Mouse (Mus musculus): ENCODE measurements around the gene Cdc20b.

Cdc20b gene

DNA sequence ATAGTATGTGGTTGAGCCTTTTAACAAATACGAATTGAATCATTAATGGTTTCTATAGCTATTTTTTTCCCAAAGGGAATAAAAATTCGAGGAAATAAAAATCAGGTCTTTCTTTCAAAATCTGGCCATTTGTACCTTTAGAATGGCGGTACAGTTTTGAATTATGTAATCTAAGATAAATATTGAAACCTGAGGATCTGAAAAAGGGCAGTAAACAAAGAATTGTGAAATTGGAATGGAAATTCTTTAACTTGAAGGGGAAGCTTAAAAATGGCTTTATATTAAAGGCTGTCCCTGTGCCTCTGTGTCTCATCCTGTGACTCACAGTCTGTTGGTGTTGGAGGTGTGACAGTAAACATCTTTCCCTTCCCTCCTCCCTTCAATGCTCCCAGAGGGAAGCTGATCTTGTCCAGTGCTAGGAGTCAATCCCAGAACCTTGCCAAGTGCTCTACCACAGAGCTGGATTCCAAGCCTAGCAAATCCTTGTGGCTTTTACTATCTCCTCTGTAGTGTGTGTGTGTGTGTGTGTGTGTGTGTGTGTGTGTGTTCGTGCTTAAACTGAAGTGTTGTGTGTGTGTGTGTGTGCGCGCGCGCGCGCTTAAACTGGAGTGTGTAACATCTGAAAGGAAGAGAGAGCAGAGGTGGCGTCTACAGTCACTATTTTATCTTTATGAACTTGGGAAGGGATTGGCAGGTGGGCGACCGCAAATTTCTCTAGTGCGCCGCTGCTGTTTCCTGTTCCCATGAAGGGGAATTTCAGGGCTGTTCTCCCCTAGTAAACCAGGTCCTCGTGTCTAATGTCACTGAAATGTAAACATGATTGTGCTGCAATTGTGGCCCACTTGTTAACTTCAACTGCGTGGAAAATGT, 11.4 kb upstream of the Cdc20b start:
- no peak for DNase-seq (ENCODE audit: low read depth in 1 of 2, low spot score in 2 of 2)

DNA sequence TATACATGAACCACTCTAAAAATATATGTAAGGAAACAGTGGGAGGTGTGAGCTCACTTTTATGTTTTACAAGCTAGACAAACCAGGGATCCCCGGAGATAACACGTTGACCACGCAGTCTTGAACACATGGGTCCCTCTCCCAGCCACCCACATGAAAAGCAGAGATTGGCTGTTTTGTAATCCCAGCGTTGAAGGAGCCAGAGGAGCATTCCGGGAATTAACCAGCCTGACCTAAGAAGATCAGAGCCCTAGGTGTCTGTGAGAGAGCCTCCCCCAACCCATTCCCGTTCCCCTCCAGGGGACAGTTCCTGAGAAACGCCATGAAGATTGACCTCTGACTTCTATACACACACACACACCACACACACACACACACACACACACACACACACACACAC, 3.6 kb upstream of the Cdc20b start:
- DNase-seq (ENCODE audit: low read depth in 1 of 2, low spot score in 2 of 2), result no peak

DNA sequence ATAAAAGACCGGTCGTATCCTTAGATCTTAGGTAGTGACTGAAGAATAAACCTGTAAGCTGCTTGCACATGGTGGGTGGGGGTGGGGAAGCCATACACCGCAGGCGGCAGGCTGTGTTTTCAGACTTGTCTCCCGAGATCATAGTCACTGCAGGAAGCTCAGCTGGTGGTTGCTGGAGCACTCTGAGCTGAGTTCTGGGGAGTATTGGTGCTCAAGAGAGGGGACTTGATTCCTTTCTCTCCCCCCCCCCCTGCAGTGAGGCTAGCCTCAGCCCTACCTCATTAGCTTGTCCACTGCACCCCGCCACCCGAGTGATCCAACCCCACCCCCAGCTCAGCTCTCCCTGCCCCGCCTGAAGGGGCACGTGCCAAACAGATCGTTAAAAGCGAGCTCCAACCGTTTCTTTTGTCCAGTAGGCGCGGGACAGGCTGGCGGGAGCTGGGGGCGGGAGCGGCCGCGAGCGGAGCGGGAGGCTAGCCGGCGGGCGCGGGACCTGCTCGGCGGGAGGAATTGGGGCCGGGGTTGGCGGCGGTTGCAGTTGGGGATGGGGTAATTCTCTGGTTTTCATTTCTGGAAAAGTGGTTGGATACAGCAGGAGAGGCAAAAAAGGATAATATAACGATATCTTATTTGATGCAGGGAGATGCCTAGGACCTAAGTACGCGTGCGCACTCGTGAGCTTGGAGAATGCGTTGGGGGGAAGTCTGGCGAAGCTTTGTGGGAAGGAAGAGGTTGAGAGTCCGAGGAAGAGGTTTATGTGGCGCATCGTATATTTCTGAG, 2.9 kb upstream of the Cdc20b start:
- DNase-seq (ENCODE audit: low read depth in 1 of 2, low spot score in 2 of 2), result no peak

DNA sequence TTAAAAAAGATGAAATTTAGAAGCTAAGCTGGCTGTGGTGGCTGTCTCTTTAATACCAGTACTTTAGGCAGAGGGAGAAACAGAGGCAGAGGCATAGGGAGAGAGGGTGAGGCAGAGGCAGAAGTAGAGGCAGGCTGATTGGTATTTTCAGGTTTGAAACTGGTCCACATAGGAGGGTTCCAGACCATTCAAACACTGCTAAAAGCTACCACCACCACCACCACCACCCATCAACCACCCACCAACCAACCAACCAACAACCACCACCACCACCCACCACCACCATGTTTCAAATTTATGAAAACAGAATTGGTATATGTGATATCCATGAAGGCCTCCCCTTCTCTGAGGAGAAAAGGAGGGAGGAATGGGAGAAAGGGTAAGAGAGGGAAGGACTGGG, 2.1 kb upstream of the Cdc20b start:
- DNase-seq (ENCODE audit: low read depth in 1 of 2, low spot score in 2 of 2), result no peak

DNA sequence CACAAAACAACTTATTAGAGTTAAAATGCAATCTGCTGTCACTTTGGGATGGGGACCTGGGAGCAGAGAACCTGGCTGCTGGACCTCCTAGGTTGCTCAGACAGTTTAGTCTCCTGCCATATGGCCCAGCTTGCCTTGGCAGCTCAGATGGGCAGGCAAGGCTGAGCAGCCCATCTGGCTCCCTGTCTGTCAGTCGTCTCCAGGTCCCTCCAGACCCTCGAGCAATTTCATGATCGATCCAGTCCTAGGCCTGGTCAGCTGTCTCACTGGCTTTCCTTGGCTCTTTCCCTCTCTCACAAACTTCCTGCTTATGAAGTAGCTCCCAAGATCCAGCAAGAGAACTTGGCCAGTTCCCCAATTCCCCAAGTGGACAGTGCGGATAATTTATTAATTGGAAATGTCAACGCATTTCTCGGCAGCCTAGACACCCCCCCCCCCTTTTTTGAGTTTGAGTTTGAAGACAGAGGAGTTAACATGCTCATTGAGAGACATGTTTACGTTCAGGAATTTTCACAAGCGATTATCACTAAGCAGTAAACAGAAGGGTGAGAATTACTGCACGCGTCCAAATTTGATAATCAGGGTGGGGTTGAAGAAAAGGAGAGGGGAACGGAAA, 532 bp upstream of the Cdc20b start:
- no peak for DNase-seq (ENCODE audit: low read depth in 1 of 2, low spot score in 2 of 2)

DNA sequence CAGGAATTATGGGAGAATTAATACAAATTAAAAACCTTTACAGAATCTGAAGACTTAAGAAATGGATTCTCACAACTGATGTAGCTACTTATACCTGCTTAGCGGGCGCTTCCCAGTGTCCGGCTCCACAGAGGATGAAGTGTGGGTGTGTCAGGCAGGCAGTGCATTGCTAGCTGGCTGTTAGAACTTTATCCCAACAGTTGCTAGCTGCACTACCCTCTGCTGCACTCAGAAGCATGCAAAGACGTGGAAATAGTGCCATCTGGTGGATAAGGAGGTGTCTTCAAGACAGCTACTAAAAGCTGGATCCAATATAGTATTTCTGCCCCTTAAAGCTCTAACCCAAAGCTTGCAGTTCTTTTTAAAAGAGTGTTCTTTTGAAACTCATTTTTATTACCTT, 941 bp downstream of the Cdc20b start:
- DNase-seq (ENCODE audit: low read depth in 1 of 2, low spot score in 2 of 2), result peak; percentile 18 to 22

DNA sequence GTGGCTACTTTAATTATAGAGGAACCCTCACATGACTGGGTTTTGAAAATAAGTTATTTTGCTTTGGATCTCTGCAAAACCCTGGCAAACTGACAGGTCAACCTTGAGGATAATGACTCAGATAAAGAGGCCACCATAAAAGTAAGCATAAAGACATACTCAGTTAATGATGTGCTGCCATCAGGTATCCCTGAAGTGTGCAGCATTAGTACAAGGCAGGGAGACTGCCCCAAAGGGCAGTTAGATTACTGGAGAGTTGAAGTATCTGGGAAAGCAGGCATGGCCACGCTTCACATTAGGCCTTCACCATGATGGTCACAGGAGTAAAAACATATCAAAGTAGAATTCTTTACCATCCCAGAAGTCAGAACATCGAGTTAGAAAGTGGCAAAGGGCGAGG, 10.0 kb downstream of the Cdc20b start:
- DNase-seq (ENCODE audit: low read depth in 1 of 2, low spot score in 2 of 2), result no peak

DNA sequence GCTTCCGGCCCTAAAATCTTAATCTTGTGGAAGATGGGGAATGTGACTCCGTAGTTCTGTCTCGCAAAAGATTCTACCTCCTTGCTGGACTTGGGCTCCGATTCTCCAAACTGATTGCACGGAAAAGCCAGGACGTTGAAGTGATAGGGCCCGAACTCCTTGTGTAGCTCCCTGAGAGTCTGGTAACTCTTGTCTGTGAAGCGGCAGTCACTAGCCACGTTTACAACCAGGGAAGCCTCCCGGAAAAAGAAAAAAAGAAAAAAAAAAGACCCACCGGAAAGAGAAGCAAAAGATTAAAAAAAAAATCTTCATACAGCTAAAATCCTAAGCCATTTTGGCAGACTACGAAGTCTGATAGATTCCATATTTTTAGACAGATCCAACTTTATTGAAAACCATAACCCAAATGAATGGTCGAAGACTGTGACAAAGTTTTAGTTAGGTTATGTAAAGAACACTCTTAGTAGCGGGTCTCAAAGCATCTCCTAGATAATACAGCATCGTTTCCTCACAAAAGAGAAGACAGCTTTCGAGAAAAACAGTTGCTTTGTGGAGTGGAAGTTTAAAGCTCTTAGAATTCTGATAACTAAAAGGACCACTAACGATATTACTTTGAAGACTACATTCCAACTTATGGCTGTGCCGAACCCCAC, 10.7 kb downstream of the Cdc20b start:
- no peak for DNase-seq (ENCODE audit: low read depth in 1 of 2, low spot score in 2 of 2)

DNA sequence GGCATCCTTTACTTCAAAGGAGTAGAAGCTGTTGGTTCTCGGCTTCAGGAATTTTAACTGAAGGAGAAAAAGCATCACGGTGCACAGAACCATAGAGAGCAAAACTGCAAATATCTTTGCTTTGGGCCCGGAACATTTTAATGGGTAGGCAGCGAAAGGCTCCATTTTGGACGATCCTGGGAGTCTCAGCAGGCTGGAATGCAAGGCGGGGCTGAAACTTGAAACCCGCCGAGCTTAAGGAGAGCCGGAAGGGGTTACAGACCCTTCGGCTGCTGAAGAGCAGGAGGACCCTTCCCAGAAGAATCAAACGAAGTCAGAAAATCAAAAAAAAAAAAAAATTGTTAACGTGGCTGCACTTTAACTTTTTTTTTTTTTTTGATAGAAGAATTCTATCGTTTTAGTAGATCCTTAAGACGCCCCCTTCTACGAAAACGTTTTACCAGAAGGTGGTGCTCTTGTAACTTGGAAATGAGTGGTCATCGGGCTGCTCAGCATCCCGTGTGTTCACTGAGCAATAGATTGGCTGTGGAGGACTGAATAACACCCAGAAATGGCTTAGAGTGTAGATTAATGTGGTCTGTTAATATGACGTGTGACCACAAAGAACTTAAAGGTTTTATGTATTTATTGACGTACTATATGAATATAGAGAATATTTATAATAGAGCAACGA, 11.4 kb downstream of the Cdc20b start, which contains the start of gene Gpx8:
Gene Gpx8 (minus strand): TSS at position 200 of the 673 bp plus-strand sequence.
- DNase-seq (ENCODE audit: low read depth in 1 of 2, low spot score in 2 of 2), result no peak

DNA sequence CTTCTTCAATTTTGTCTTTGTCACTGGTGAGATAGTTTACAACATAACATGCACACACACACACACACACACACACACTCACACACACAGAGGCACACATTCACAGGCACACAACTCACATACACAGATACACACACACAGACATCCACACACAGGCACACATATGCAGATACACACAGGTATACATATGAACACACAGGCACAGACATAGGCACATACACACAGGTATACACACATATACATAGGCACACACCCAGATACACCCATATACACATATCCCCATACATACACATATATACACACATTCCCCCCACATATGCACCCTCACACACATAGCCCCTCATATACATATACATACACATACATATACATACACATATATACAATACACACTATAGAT, 12.1 kb downstream of the Cdc20b start:
- no peak for DNase-seq (ENCODE audit: low read depth in 1 of 2, low spot score in 2 of 2)

DNA sequence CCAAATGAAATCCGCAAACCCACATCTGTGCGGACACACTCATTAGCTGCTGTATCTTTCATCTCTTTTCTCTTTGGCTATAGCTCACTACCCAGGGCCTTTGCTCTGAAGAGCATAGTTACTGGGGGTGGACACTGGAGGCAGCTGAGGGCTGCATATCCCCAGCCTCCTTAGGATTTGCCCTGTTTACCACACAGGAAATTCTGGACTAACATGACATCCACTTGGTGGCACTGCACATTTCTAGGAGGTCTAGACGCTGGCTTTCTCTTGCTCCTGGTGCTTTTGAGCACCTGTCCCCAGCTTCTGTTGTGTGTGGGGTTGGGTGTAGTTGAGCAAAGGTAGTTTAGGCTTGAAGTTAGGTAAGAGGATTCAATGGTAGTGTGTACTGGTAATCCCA, 12.7 kb downstream of the Cdc20b start:
- DNase-seq (ENCODE audit: low read depth in 1 of 2, low spot score in 2 of 2), result no peak

DNA sequence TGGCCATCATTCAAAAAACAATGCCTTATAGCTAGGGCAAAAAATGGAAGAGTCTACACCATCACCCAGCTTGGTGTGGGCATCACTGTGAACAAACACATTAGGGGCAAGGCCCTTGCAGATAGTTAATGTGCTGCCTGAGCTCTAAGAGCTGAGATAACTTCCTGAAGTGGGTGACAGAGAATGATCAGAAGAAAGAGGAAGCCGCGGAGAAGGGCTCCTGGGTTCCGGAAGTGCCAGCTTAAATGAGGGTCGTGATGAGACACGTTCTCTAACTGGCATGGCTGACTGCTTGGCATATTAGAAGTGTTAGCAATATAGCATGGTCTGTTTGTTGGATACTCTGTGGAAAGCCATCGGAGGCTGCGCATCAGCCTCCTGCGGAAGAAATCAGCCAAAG, 19.3 kb downstream of the Cdc20b start:
- no peak for DNase-seq (ENCODE audit: low read depth in 1 of 2, low spot score in 2 of 2)

DNA sequence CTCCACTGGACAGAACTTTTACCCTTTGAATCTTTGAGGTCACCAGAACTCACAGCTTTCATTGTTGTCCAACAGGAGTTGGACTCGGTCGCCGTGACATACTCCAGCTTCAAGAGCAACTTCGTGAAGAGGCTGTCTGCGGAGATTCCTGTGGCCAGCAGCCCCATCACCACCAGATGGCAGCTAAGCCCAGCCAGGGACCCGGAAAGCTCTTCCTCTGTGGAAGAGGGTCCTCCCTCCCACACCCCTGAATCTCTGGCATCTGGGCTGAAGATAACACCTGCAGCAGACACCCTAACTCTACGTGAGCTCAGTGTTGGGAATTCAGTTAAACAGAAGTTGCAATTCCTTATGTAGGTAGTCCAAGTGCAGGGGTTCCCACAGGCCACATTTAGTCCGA, 20.9 kb downstream of the Cdc20b start:
- DNase-seq (ENCODE audit: low read depth in 1 of 2, low spot score in 2 of 2), result no peak

DNA sequence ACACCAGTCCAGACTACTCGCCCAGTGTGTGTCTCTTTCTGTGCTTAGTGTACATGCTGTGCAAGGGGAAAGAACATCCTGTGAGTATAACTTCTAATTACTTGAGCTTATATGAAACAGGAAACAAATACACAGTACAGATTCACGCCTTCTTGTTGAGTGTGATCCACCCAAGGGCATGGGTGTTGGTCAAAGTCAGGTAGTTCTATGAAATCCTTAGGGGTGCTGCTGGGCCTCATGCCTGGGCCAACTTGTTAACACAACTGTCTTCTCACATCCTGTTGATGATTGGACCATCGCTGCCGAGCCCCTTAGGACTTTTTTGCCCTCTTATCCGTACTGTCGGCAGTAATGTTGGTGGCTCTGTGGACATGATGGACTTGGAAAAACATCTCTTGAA, 26.8 kb downstream of the Cdc20b start:
- DNase-seq (ENCODE audit: low read depth in 1 of 2, low spot score in 2 of 2), result no peak

DNA sequence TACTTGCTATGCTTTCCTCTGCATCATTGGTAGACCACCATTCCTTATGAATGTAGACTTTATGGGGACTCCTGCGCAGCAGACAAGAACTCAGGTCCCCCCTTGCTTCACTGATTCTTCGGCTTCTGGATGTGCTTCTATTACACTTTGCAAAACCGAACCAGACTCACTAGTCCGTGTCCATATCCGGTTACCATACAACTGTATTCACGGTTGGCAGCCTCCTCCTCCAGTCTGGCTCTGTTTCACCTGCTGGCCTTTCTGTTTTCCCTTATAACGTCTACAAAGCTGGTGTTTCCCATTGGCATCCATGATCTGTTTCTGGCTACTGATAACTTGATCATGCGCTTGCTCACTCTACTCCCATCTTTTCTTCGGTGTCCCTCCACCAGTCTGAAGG, 29.6 kb downstream of the Cdc20b start:
- no peak for DNase-seq (ENCODE audit: low read depth in 1 of 2, low spot score in 2 of 2)

DNA sequence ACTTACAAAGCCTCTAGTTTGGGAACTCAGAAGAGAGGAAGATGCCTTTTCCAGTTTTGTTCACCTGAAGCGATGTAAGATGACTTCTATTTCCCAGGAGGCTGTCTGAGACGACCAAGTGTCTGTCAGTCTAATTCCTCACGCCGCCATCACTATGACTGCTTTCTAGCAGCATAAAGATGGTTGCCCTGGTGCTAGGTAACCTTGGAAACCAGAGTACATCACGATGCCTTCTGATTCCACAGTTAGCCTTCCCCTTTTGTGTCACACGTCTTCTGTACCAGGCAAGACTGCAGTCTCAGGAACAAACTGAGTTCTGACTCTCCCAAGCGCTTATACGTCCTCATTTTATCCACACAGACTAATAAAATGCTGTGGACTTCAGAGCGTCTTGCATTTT, 44.1 kb downstream of the Cdc20b start:
- DNase-seq (ENCODE audit: low read depth in 1 of 2, low spot score in 2 of 2), result no peak

DNA sequence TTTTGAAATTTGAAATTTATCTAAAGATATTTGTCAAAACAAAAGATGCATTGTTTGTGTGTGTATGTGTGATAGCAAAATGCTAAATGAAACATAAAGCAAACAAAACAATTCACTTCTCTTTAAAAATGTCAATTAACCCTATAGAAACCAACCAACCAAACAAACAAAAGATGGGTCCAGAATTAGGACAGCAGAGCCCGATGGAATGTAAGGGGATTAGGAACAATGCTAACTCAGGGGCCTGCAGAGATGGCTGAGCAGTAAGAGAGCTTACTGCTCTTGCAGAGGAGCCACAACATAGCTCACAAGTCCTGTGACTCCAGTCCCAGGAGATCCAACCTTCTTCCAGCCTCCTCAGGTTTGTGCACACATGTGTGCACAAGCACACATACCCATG, 47.2 kb downstream of the Cdc20b start:
- DNase-seq (ENCODE audit: low read depth in 1 of 2, low spot score in 2 of 2), result no peak

DNA sequence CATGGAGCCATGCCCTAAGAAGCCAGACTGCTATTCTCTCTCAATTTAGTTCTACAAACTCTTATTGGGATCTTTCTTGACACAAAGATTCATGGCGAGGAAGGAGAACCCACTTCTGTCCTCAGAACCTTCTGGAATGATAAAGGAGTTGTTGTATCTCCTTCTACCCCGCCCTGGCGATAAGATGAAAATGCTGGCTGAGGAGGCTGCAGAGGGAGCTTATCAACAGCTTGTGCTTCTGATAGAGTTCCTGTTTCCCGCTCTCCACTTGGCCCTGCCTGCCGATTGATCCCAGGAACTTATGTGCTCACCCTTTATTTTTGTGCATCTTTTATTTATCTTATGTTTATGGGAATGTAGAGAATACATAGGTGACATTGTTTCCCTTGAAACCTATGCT, 49.8 kb downstream of the Cdc20b start:
- no peak for DNase-seq (ENCODE audit: low read depth in 1 of 2, low spot score in 2 of 2)

DNA sequence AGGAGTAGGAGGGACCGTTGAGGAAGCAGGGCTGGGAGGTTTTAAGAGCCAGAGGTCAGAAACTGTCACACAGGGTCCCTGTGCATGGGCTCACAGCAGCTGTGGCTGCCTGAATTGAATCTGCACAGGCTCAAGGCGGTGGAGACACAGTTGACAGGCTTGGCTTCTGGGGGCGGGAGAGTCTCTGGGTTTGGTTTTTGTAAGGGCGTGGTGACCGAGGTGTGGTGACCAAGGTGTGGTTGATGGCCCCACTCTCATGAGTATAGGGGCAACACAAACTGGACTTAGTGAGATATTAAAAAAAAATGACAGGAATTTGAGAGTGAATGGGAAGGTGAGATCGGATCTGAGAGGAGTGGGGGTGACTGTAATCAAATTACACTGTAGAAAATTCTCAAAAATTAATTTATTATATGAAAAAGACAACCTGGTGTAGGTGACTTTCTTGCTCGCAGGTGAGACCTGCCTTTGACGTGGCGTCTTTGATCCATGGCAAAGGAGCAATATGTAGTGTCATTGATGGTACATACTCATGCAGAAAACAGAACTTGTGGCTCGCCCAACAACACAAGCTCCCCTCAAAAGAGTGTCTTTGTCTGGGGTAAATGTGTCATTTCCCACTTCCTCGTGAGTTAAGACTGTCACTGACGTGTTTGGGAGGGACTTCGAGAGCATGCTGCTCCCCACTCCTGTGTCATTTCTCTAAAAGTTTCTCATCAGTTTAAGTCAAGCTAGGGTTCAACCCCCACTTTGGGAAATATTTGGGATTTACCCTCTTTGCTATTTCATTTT, 52.5 kb downstream of the Cdc20b start:
- no peak for DNase-seq (ENCODE audit: low read depth in 1 of 2, low spot score in 2 of 2)

DNA sequence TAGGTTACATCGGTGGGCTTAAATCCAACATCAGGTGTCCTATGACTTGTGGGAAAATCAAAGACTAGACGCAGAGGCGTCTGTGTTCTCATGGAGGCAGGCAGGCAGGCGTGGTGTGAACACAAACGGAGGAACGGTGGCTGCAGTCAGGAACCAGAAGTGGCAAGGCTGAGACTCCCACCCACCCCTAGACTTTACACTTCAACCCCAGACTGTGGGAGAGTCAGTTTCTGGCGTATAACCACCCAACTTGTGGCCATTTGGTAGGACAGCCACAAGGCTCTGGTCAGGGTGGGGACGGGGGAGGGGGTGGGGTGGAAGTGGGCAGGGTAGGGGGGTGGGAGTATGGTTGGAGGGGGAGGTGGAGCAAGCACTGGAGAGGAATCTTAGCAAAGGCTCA, 55.6 kb downstream of the Cdc20b start:
- DNase-seq (ENCODE audit: low read depth in 1 of 2, low spot score in 2 of 2), result no peak

Data from monocyte, adult 2 months (primary cell).